Mouse (Mus musculus) cerebellum, adult 2 months (tissue): ENCODE results near the gene Capzb. TPM values are rescaled to one million over a fixed set of nuclear protein-coding genes. Genes with fewer than 3 reads are reported as not detected.

ENCODE experiments used
- DNase-seq, 2 experiments: peaks; one replicate each; pipeline ENCODE4 v3.0.0; 2021
- H3K27ac ChIP-seq: fragments of 200-500 bp; 2 replicates; pipeline ENCODE4 v1.5.1; 2012; ENCODE audit warnings: low read length, control low read depth, inconsistent platforms; ENCODE audit not compliant: insufficient read depth
- H3K27me3 ChIP-seq: fragments of 200-500 bp; 2 replicates; pipeline ENCODE4 v1.6.1; 2012; ENCODE audit warnings: inconsistent platforms, mild to moderate bottlenecking, low read length, moderate library complexity; ENCODE audit not compliant: control insufficient read depth, insufficient read depth
- H3K4me1 ChIP-seq: fragments of 200-500 bp; 2 replicates; pipeline ENCODE4 v1.6.1; 2011; ENCODE audit warnings: low read length; ENCODE audit not compliant: control insufficient read depth, insufficient read depth
- H3K4me3 ChIP-seq: fragments of 200-500 bp; replicated peaks from 2 replicates; pipeline ENCODE3; 2011; ENCODE audit warnings: mild to moderate bottlenecking, low read depth, low read length, control low read depth; ENCODE audit not compliant: insufficient read depth
- CTCF ChIP-seq: fragments of 200-500 bp; IDR thresholded peaks from 2 replicates; pipeline ENCODE4 v1.5.1; 2011; ENCODE audit warnings: low read depth, mild to moderate bottlenecking, control low read depth, low read length, moderate library complexity, borderline replicate concordance; ENCODE audit not compliant: insufficient read depth
- POLR2A ChIP-seq: fragments of 200-500 bp; IDR thresholded peaks from 2 replicates; pipeline ENCODE4 v1.6.1; 2011; ENCODE audit warnings: low read length, control low read depth, borderline replicate concordance; ENCODE audit not compliant: insufficient read depth
- WGBS: fragments of 180-500 bp; shearing (Covaris S2); methylation state at CpG from one replicate; pipeline ENCODE4 v1.1.7; 2018; 5-methylcytosine and 5-hydroxymethylcytosine counted together
- polyA plus RNA-seq: library from polyadenylated mRNA; depleted of rRNA; stranded (reverse); fragments of >200 nt; gene quantifications from 2 replicates; pipeline ENCODE4 v1.2.3, GENCODE M21; 2012

Capzb gene
- polyA plus RNA-seq, 1 experiment = 220 TPM

- DNase-seq = peak in 1 of 2 experiments; percentile 30
- Histone ChIP-seq H3K27ac (no peak overlapping the region; the same call in 1 of the 2 replicates), H3K27me3 (no peaks in the 10 kb centered on the region), H3K4me3 (no peak overlapping the region), H3K4me1 (no peaks in the 10 kb centered on the region)
- 31% methylated on average over 20 of the region's 20 CpGs for WGBS
- TF ChIP-seq CTCF = no peak
Observed at GRCm38 (mm10) chr4:139175061-139175971, 17.4 kb upstream of the Capzb start.

DNA sequence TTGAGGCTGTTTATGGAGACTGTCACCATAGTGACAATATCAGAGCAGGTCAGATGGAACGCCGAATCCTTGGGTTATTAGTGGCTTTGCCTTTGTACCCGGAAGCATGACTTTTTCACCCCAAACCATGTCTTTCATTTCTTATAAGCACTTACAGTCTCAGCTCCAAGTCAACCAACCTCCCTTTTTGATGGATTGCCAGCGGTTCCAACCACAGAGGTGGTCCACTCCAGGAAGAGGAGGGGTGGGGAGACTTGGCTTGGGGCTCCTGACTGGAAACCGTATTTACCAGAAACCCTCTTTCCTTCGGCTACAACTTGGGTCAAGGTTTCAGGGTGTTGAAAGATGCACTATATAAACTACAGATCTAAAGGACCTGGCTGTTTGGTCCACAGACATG is 16.7 kb upstream of the Capzb start:
- Histone ChIP-seq H3K27me3 (no peaks in the 10 kb centered on the region), H3K27ac (no peak overlapping the region), H3K4me1 (no peaks in the 10 kb centered on the region), H3K4me3 (no peak overlapping the region)
- 67% methylated on average over 6 of the region's 6 CpGs for WGBS
- no peak for DNase-seq
- TF ChIP-seq CTCF (no peak), POLR2A (no peak)

DNA sequence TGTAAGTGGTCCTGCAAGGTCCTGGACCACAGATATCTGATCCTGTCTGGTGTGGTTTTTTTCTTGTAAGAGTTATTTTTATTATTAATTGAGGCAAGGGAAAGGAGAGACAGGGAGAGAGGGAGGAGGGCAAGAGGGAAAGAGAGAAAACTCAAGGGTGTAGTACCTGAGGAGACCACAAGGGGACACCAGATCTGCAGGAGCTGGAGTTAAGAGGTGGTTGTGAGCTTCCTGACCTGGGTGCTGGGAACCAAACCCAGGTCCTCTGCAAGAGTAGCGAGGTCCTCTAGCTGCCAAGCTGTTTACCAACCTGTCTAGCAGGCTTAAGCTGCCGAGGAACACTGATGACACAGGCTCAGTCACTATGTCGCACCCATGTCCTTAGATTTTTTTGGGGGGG is 14.8 kb upstream of the Capzb start:
- no peak overlapping the region for H3K27ac ChIP-seq
- TF ChIP-seq CTCF (no peak), POLR2A (no peak)
- no peaks in the 10 kb centered on the region for H3K4me1 ChIP-seq
- no peaks in the 10 kb centered on the region for H3K27me3 ChIP-seq
- WGBS = 90% methylated on average over 3 of the region's 3 CpGs
- DNase-seq = no peak
- H3K4me3 ChIP-seq = no peak overlapping the region

DNA sequence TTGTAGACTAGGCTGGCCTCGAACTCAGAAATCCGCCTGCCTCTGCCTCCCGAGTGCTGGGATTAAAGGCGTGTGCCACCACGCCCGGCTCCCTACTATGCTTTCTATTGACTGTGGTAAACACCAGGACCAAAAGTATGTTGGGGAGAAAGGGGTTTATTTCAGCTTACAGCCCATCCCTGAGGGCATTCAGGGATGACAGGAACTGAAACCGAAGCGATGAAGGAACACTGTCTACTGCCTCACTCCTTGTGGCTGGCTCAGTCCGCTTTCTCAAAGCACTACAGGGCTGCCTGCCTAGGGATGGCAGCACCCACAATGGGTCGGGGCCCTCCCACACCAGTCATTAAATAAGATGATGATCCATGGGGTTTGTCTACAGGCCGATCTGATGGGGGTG is 14.3 kb upstream of the Capzb start:
- Histone ChIP-seq H3K27ac (no peak overlapping the region), H3K27me3 (no peaks in the 10 kb centered on the region), H3K4me1 (no peaks in the 10 kb centered on the region), H3K4me3 (no peak overlapping the region)
- 97% methylated on average over 11 of the region's 11 CpGs for WGBS
- TF ChIP-seq POLR2A = no peak
- no peak for TF ChIP-seq CTCF
- DNase-seq = no peak

DNA sequence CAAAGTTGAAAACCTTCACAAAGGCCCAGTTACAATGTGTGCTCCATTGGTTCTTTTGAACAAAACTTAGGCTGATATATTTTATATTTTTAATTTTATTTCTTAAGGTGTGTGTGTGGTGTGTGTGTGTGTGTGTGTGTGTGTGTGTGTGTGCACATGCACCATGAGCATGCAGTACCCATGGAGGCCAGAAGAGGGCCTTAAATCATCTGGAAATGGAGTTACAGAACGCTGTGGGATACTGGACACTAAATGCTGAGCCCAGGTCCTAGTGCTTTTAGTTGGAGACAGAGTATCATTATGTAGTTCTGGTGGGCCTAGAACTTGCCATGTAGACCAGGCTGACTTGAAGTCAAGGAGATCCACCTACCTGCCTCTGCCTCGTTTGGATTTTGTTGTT is 13.5 kb upstream of the Capzb start:
- Histone ChIP-seq H3K27me3 (no peaks in the 10 kb centered on the region), H3K4me1 (no peaks in the 10 kb centered on the region), H3K4me3 (no peak overlapping the region), H3K27ac (no peak overlapping the region)
- no peak for TF ChIP-seq POLR2A
- no peak for TF ChIP-seq CTCF
- 85% methylated on average over 2 of the region's 2 CpGs for WGBS
- no peak for DNase-seq

GRCm38 (mm10) chr4:139179731-139180625 is 12.7 kb upstream of the Capzb start:
- TF ChIP-seq CTCF (no peak), POLR2A (no peak)
- WGBS = 87% methylated on average over 17 of the region's 17 CpGs
- H3K4me1 ChIP-seq = no peaks in the 10 kb centered on the region

DNA sequence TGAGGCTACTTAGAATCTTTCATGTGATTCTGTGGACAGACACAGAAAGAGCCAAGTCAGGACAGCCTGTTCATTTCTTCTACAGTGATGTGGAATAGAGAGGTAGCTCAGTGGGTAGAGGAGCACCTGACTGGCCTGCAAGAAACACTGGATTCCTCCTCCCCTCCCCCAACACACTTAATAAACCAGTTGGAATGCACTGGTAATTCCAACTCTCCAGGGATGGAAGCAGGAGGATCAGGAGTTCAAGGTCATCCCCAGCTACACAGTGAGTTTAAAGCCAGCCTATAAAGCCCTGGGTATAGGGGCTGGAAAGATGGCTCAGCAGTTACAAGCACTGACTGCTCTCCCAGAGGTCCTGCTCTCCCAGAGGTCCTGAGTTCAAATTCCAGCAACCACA is 10.2 kb upstream of the Capzb start:
- no peaks in the 10 kb centered on the region for H3K4me1 ChIP-seq
- TF ChIP-seq CTCF = no peak
- no peak for TF ChIP-seq POLR2A
- H3K4me3 ChIP-seq = no peak overlapping the region
- DNase-seq = no peak
- H3K27me3 ChIP-seq = no peaks in the 10 kb centered on the region
- H3K27ac ChIP-seq = no peak overlapping the region

More at GRCm38 (mm10) chr4:139179731-139180625, 12.7 kb upstream of the Capzb start:
- no peaks in the 10 kb centered on the region for H3K27me3 ChIP-seq
- DNase-seq = no peak
- no peak overlapping the region for H3K4me3 ChIP-seq
- no peak overlapping the region for H3K27ac ChIP-seq
